ENCODE assay signal across 20 mouse cellular contexts in the genomic region with DNA sequence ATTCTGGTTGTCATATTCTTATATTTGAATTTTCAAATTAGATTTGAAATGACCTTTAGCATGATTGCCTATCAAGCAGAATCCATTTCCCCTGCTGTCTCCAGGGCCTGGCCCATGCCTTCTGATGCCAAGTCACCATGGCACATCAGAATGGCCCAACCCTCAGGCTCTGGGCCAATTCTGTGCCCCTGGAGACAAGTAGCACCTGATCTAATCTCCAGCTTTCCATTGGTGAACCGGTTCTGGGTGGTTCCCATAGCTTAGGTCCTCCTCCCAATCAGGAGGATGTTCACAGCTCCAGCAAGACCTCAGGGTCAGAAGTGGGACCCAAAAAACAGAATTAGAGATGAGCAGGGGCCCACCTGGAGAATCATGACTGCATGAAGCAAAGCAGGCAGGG. TPM values are rescaled to one million over a fixed set of nuclear protein-coding genes. Genes with fewer than 3 reads are reported as not detected.
DNase-seq lines count a peak whose midpoint lies in the region; ATAC-seq and TF ChIP-seq lines count a peak whose summit lies in the region.
"Had no signal": no experiment of that assay in that cellular context is flagged by ENCODE, and none has a peak within 500 bp of the region (broad histone marks: within the 10 kb centered on the region; RNA-seq: fewer than 3 reads in every experiment).

No protein-coding gene starts in this region.

- peak; percentile 76 for DNase-seq in adrenal gland, postnatal 14 days
- no peak for DNase-seq in adrenal gland, postnatal 4 days (ENCODE audit: low spot score in 2 of 2)
- peak; percentile 33 for DNase-seq in kidney, adult 2 months
- DNase-seq in lung, postnatal 36 days: peak; percentile 20
- DNase-seq in lung, postnatal 0 days (ENCODE audit: low spot score): no peak
- no peak for DNase-seq in spleen, adult 12 weeks (ENCODE audit: low spot score)
- DNase-seq: cerebellum, adult 18-20 months; forebrain, postnatal 0 days; gastrocnemius, postnatal 14 days; heart, postnatal 36 days had no signal

- no peaks in the 10 kb centered on the region for H3K27me3 ChIP-seq in kidney, adult 2 months (replicated peaks; ENCODE audit: control insufficient read depth, insufficient read depth, low read length)
- H3K27me3 ChIP-seq in kidney, embryonic 14.5 days (ENCODE audit: control insufficient read depth, insufficient read depth, low read length): no peaks in the 10 kb centered on the region
- no peaks in the 10 kb centered on the region for H3K27me3 ChIP-seq in lung, postnatal 0 days (replicated peaks; ENCODE audit: insufficient read depth, low read length)
- H3K27me3 ChIP-seq: heart, embryonic 13.5 days; hindbrain, embryonic 15.5 days; Patski had no signal

- H3K4me1 ChIP-seq in kidney, adult 2 months (ENCODE audit: control insufficient read depth, insufficient read depth, low read length): peaks cover 6% of the 10 kb centered on the region; the same call in 1 of the 2 replicates
- 0 out of 2 replicates have a peak, but pooled peaks cover 3% of the 10 kb centered on the region for H3K4me1 ChIP-seq in kidney, embryonic 14.5 days (ENCODE audit: control insufficient read depth, insufficient read depth, low read length)
- peaks cover 5% of the 10 kb centered on the region; the same call in 1 of the 2 replicates for H3K4me1 ChIP-seq in lung, postnatal 0 days (ENCODE audit: insufficient read depth, low read depth, low read length)
- H3K4me1 ChIP-seq: forebrain, embryonic 13.5 days; hindbrain, embryonic 15.5 days had no signal

- TF ChIP-seq POLR2A in kidney, adult 2 months (IDR thresholded peaks at IDR 0.05; ENCODE audit: low read depth, low read length): no peak

- H3K36me3 ChIP-seq in kidney, adult 2 months (ENCODE audit: control insufficient read depth, insufficient read depth, low read length): no peaks in the 10 kb centered on the region
- no peaks in the 10 kb centered on the region for H3K36me3 ChIP-seq in kidney, embryonic 14.5 days (ENCODE audit: control insufficient read depth, insufficient read depth, low read length)
- H3K36me3 ChIP-seq in lung, postnatal 0 days (ENCODE audit: insufficient read depth, low read length): no peaks in the 10 kb centered on the region
- H3K36me3 ChIP-seq: embryonic facial prominence, embryonic 10.5 days; heart, embryonic 13.5 days; hindbrain, embryonic 15.5 days had no signal

- no peak for TF ChIP-seq CTCF in kidney, adult 2 months (conservative IDR thresholded peaks at IDR 0.05; ENCODE audit: insufficient read depth, insufficient read length, low read depth, low read length)
- no peak for TF ChIP-seq CTCF in lung, postnatal 0 days (IDR thresholded peaks at IDR 0.05)

- H3K9ac ChIP-seq in kidney, embryonic 14.5 days (ENCODE audit: low read depth, low read length): no peak overlapping the region
- no peak overlapping the region for H3K9ac ChIP-seq in lung, postnatal 0 days (replicated peaks; ENCODE audit: low read depth)
- H3K9ac ChIP-seq: forebrain, embryonic 13.5 days; forebrain, postnatal 0 days; heart, embryonic 13.5 days; hindbrain, embryonic 15.5 days had no signal

- H3K27ac ChIP-seq in kidney, adult 2 months (ENCODE audit: insufficient read depth, low read depth, low read length): no peak overlapping the region
- no peak overlapping the region for H3K27ac ChIP-seq in kidney, embryonic 14.5 days (ENCODE audit: low read depth, low read length)
- H3K27ac ChIP-seq in lung, postnatal 0 days (ENCODE audit: low read length): no peak overlapping the region
- H3K27ac ChIP-seq: embryonic facial prominence, embryonic 10.5 days; forebrain, embryonic 13.5 days; heart, embryonic 13.5 days; hindbrain, embryonic 15.5 days had no signal

- 73% methylated on average over 1 of the region's 1 CpGs for WGBS in kidney, adult 2 months
- WGBS in kidney, embryonic 14.5 days: 91% methylated on average over 1 of the region's 1 CpGs
- 68% methylated on average over 1 of the region's 1 CpGs for WGBS in lung, postnatal 0 days

- H3K9me3 ChIP-seq in kidney, embryonic 14.5 days (ENCODE audit: control insufficient read depth, low read length): no peaks in the 10 kb centered on the region
- no peaks in the 10 kb centered on the region for H3K9me3 ChIP-seq in lung, postnatal 0 days (ENCODE audit: low read length)
- H3K9me3 ChIP-seq: embryonic facial prominence, embryonic 10.5 days; forebrain, embryonic 13.5 days; heart, embryonic 13.5 days; hindbrain, embryonic 15.5 days had no signal

- H3K4me3 ChIP-seq in kidney, adult 2 months (ENCODE audit: insufficient read depth, low read depth, low read length): no peak overlapping the region
- H3K4me3 ChIP-seq in kidney, embryonic 14.5 days (ENCODE audit: low read length): no peak overlapping the region
- no peak overlapping the region for H3K4me3 ChIP-seq in lung, postnatal 0 days (ENCODE audit: low read depth, low read length)
- H3K4me3 ChIP-seq: embryonic facial prominence, embryonic 10.5 days; forebrain, embryonic 13.5 days; heart, embryonic 13.5 days; hindbrain, embryonic 15.5 days had no signal

- no peak overlapping the region for H3K4me2 ChIP-seq in kidney, embryonic 14.5 days (replicated peaks; ENCODE audit: low read depth, low read length)
- no peak overlapping the region for H3K4me2 ChIP-seq in lung, postnatal 0 days (replicated peaks; ENCODE audit: low read depth, low read length)
- H3K4me2 ChIP-seq: forebrain, embryonic 13.5 days; heart, embryonic 13.5 days; hindbrain, embryonic 15.5 days had no signal

- no peak for TF ChIP-seq EP300 in lung, postnatal 0 days (IDR thresholded peaks at IDR 0.05)

- no peak for ATAC-seq in kidney, embryonic 14.5 days (ENCODE audit: low FRiP score, low TSS enrichment)
- ATAC-seq in lung, postnatal 0 days: no peak
- peak; percentile 42; the same call in 1 of the 2 replicates for ATAC-seq in megakaryocyte-erythroid progenitor cell, adult 5-6 weeks (replicated peaks; ENCODE audit: low FRiP score, low TSS enrichment, poor library complexity, severe bottlenecking)
- ATAC-seq: activated CD4-positive, CD25-positive, alpha-beta regulatory T cell, adult 4 months; forebrain, embryonic 13.5 days; forebrain, postnatal 0 days; intestine, embryonic 16.5 days; Patski had no signal

RNA-seq across cellular contexts. Expression of a gene that starts 30.2 kb away (rescaled TPM):
- 32.4 and 38.9 TPM in 2 replicates for total RNA-seq in adrenal gland, postnatal 14 days (2021)
- 10 to 100 TPM in 1 of 2 experiments, 1 to 10 TPM in 1; 7.9 to 11.2 TPM for total RNA-seq in adrenal gland, postnatal 4 days (2021)
- 21.1 and 25.2 TPM in 2 replicates for polyA plus RNA-seq in kidney, adult 2 months (2012; rRNA removed)
- polyA plus RNA-seq in kidney, embryonic 14.5 days (2014; fragmentation: Nextera tagmentation; extraction: Ambion mirVana): 1.9 and 5.5 TPM in 2 replicates
- polyA plus RNA-seq in lung, postnatal 0 days (2015; fragmentation: Nextera tagmentation; extraction: Ambion mirVana): 83.6 and 122 TPM in 2 replicates
- 0.72 TPM in 1 of 2 replicates, not detected in the other for total RNA-seq in megakaryocyte-erythroid progenitor cell, adult 5-6 weeks (2014; fragmentation: Nextera tagmentation)
- 0.94 and 1.0 TPM in 2 replicates for total RNA-seq in megakaryocyte-erythroid progenitor cell, adult 5-6 weeks (2017)
- total RNA-seq: CH12.LX had no signal

RNA-seq across cellular contexts. Expression of a gene that starts 52.6 kb away (rescaled TPM):
- 9.2 and 10.7 TPM in 2 replicates for total RNA-seq in adrenal gland, postnatal 14 days (2021)
- 1 to 10 TPM; 9.7 to 9.8 TPM for total RNA-seq in adrenal gland, postnatal 4 days (2021)
- polyA plus RNA-seq in kidney, adult 2 months (2012; rRNA removed): 7.2 and 8.2 TPM in 2 replicates
- 3.0 and 5.4 TPM in 2 replicates for polyA plus RNA-seq in kidney, embryonic 14.5 days (2014; fragmentation: Nextera tagmentation; extraction: Ambion mirVana)
- polyA plus RNA-seq in lung, postnatal 0 days (2015; fragmentation: Nextera tagmentation; extraction: Ambion mirVana): 8.4 and 9.2 TPM in 2 replicates
- total RNA-seq in megakaryocyte-erythroid progenitor cell, adult 5-6 weeks (2014; fragmentation: Nextera tagmentation): 14.9 and 15.3 TPM in 2 replicates
- 23.2 and 24.9 TPM in 2 replicates for total RNA-seq in megakaryocyte-erythroid progenitor cell, adult 5-6 weeks (2017)

Comparison
In these comparisons a context has a peak if more than half of its experiments do, and no peak if none do; other contexts are left out.
1. DNase-seq: peak in adrenal gland, postnatal 14 days (single experiment), kidney, adult 2 months (single experiment) and lung, postnatal 36 days (single experiment); none in adrenal gland, postnatal 4 days (0 of 2), lung, postnatal 0 days (single experiment) and spleen, adult 12 weeks (single experiment).
2. RNA of a gene that starts 30.2 kb away (total RNA-seq): 32.4 to 38.9 TPM in adrenal gland, postnatal 14 days and 7.9 to 11.2 TPM in adrenal gland, postnatal 4 days; 0.72 to 1.0 TPM in megakaryocyte-erythroid progenitor cell, adult 5-6 weeks; every median in the first group is over 4 times any median in the second.